Comparison of ENCODE assay signal across 27 mouse cellular contexts in the genomic region with DNA sequence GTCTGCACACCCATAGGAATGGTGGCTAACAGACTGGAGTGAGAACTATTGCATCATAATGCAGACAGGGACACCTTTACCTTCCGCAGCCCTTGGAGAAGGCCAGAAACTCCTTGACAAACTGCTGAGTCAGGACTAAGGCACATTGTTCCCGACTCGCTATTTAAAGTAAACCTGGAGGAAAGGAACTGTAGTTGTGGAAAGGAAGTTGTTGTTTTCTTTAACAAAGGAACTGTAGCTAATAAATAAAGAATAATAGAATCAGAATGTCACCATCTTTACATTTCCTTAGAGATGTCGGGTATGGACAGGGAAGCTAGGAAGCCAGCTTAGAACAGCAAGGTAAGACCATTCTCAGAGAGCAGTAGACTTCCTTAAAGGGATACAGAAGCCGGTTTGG.
DNase-seq lines count a peak whose midpoint lies in the region; ATAC-seq and TF ChIP-seq lines count a peak whose summit lies in the region.
"Had no signal": no experiment of that assay in that cellular context is flagged by ENCODE, and none has a peak within 500 bp of the region (broad histone marks: within the 10 kb centered on the region; RNA-seq: fewer than 3 reads in every experiment).

No protein-coding gene starts in this region.

- no peak overlapping the region for H3K9ac ChIP-seq in hindbrain, embryonic 11.5 days (ENCODE audit: low read depth, low read length)
- no peak overlapping the region for H3K9ac ChIP-seq in hindbrain, embryonic 13.5 days
- H3K9ac ChIP-seq in lung, embryonic 14.5 days = no peak overlapping the region
- H3K9ac ChIP-seq in ES-Bruce4 (ENCODE audit: low read depth, poor library complexity, severe bottlenecking) = no peak overlapping the region
- H3K9ac ChIP-seq: heart, embryonic 15.5 days; limb, embryonic 15.5 days; liver, embryonic 14.5 days; midbrain, embryonic 13.5 days had no signal

- DNase-seq in hindbrain, embryonic 11.5 days (ENCODE audit: low spot score) = no peak
- DNase-seq in lung, embryonic 14.5 days = no peak
- DNase-seq in lung, postnatal 4 days = no peak
- peak; percentile 65 for DNase-seq in ZHBTc4 (ENCODE audit: low read depth, low spot score)
- no peak for DNase-seq in urinary bladder, postnatal 36 days (ENCODE audit: low spot score in 2 of 2)
- no peak for DNase-seq in urinary bladder, postnatal 14 days (ENCODE audit: low spot score)
- DNase-seq: adrenal gland, adult 8-10 months; cerebellum, adult 18-20 months; cerebellum, postnatal 14 days; gastrocnemius, postnatal 10 days; heart, adult 18-20 months; left cerebral cortex, postnatal 4 days; lung, postnatal 10 days; right cerebral cortex, postnatal 14 days; thymus, postnatal 14 days had no signal

- no peaks in the 10 kb centered on the region for H3K36me3 ChIP-seq in hindbrain, embryonic 11.5 days (ENCODE audit: control insufficient read depth, insufficient read depth, low read length)
- no peaks in the 10 kb centered on the region for H3K36me3 ChIP-seq in hindbrain, embryonic 13.5 days
- no peaks in the 10 kb centered on the region for H3K36me3 ChIP-seq in lung, embryonic 14.5 days (ENCODE audit: insufficient read depth)
- no peaks in the 10 kb centered on the region for H3K36me3 ChIP-seq in ES-Bruce4 (ENCODE audit: control insufficient read depth, insufficient read depth, low read length, poor library complexity, severe bottlenecking)
- H3K36me3 ChIP-seq: forebrain, embryonic 10.5 days; heart, embryonic 15.5 days; limb, embryonic 15.5 days; midbrain, embryonic 13.5 days had no signal

- no peak overlapping the region for H3K4me3 ChIP-seq in hindbrain, embryonic 11.5 days (ENCODE audit: low read depth, low read length)
- H3K4me3 ChIP-seq in hindbrain, embryonic 13.5 days = no peak overlapping the region
- H3K4me3 ChIP-seq in lung, embryonic 14.5 days (ENCODE audit: low read depth, low read length) = no peak overlapping the region
- no peak overlapping the region for H3K4me3 ChIP-seq in ES-Bruce4 (ENCODE audit: low read depth, low read length)
- H3K4me3 ChIP-seq: forebrain, embryonic 10.5 days; heart, embryonic 15.5 days; left cerebral cortex, adult 2 months; limb, embryonic 15.5 days; megakaryocyte, embryonic 14.5 days; midbrain, embryonic 13.5 days had no signal

- H3K27ac ChIP-seq in hindbrain, embryonic 11.5 days (ENCODE audit: low read depth, low read length) = 0 out of 2 replicates have a peak overlapping the region, but pooled peaks have one; percentile 17
- no peak overlapping the region for H3K27ac ChIP-seq in hindbrain, embryonic 13.5 days
- H3K27ac ChIP-seq in lung, embryonic 14.5 days (ENCODE audit: low read depth) = peak overlapping the region; percentile 0; the same call in 1 of the 2 replicates
- peak overlapping the region; percentile 10; the same call in 1 of the 2 replicates for H3K27ac ChIP-seq in ES-Bruce4 (ENCODE audit: insufficient read depth, low read length)
- H3K27ac ChIP-seq: forebrain, embryonic 10.5 days; heart, embryonic 15.5 days; hindbrain, postnatal 0 days; left cerebral cortex, adult 2 months; limb, embryonic 15.5 days; liver, embryonic 14.5 days; midbrain, embryonic 13.5 days had no signal

- H3K4me1 ChIP-seq in hindbrain, embryonic 11.5 days (replicated peaks; ENCODE audit: control insufficient read depth, insufficient read depth, low read length) = no peaks in the 10 kb centered on the region
- H3K4me1 ChIP-seq in hindbrain, embryonic 13.5 days (replicated peaks) = 0 out of 2 replicates have a peak, but pooled peaks cover 2% of the 10 kb centered on the region
- H3K4me1 ChIP-seq in lung, embryonic 14.5 days (ENCODE audit: insufficient read depth) = peaks cover 9% of the 10 kb centered on the region
- peaks cover 3% of the 10 kb centered on the region for H3K4me1 ChIP-seq in ES-Bruce4 (ENCODE audit: control insufficient read depth, insufficient read depth, low read length)
- H3K4me1 ChIP-seq: midbrain, embryonic 13.5 days had no signal

- no peak for ATAC-seq in hindbrain, embryonic 11.5 days (ENCODE audit: low FRiP score)
- no peak for ATAC-seq in hindbrain, embryonic 13.5 days (ENCODE audit: low FRiP score)
- no peak for ATAC-seq in lung, embryonic 14.5 days (ENCODE audit: insufficient read depth)
- ATAC-seq: forebrain, embryonic 16.5 days; hindbrain, postnatal 0 days; intestine, postnatal 0 days; midbrain, embryonic 13.5 days had no signal

- TF ChIP-seq POLR2A in ES-Bruce4 (IDR thresholded peaks at IDR 0.05; ENCODE audit: insufficient read depth, low read length) = no peak

- H3K9me3 ChIP-seq in hindbrain, embryonic 11.5 days (ENCODE audit: control insufficient read depth, low read length) = no peaks in the 10 kb centered on the region
- H3K9me3 ChIP-seq in hindbrain, embryonic 13.5 days = no peaks in the 10 kb centered on the region
- no peaks in the 10 kb centered on the region for H3K9me3 ChIP-seq in lung, embryonic 14.5 days (ENCODE audit: low read depth, low read length)
- H3K9me3 ChIP-seq in ES-Bruce4 (replicated peaks; ENCODE audit: control insufficient read depth, insufficient read depth, low read length, poor library complexity, severe bottlenecking) = no peaks in the 10 kb centered on the region
- H3K9me3 ChIP-seq: forebrain, embryonic 10.5 days; heart, embryonic 15.5 days; limb, embryonic 15.5 days; midbrain, embryonic 13.5 days had no signal

- H3K27me3 ChIP-seq in hindbrain, embryonic 11.5 days (ENCODE audit: control insufficient read depth, insufficient read depth, low read length) = no peaks in the 10 kb centered on the region
- H3K27me3 ChIP-seq in hindbrain, embryonic 13.5 days = no peaks in the 10 kb centered on the region
- H3K27me3 ChIP-seq in lung, embryonic 14.5 days (ENCODE audit: insufficient read depth, low read length) = no peaks in the 10 kb centered on the region
- H3K27me3 ChIP-seq in ES-Bruce4 (ENCODE audit: control insufficient read depth, insufficient read depth, low read length, poor library complexity, severe bottlenecking) = no peaks in the 10 kb centered on the region
- H3K27me3 ChIP-seq: heart, embryonic 15.5 days; limb, embryonic 15.5 days; megakaryocyte, embryonic 14.5 days; midbrain, embryonic 13.5 days had no signal

- peak; percentile 66 for TF ChIP-seq EP300 in ES-Bruce4 (IDR thresholded peaks at IDR 0.05; ENCODE audit: insufficient read depth, low read depth, low read length)

- no peak for TF ChIP-seq CTCF in lung, embryonic 14.5 days (IDR thresholded peaks at IDR 0.05; ENCODE audit: low read depth)
- no peak for TF ChIP-seq CTCF in ES-Bruce4 (IDR thresholded peaks at IDR 0.05; ENCODE audit: low read depth, low read length)

- WGBS in hindbrain, embryonic 11.5 days = 46% methylated on average over 5 of the region's 5 CpGs
- WGBS in hindbrain, embryonic 13.5 days = 43% methylated on average over 5 of the region's 5 CpGs
- 32% methylated on average over 5 of the region's 5 CpGs for WGBS in lung, embryonic 14.5 days

- no peak overlapping the region for H3K4me2 ChIP-seq in hindbrain, embryonic 11.5 days (replicated peaks; ENCODE audit: low read depth, low read length)
- H3K4me2 ChIP-seq in hindbrain, embryonic 13.5 days = no peak overlapping the region
- H3K4me2 ChIP-seq in lung, embryonic 14.5 days = no peak overlapping the region
- H3K4me2 ChIP-seq: heart, embryonic 15.5 days; limb, embryonic 15.5 days; midbrain, embryonic 13.5 days had no signal
